Mouse (Mus musculus) inflammation-experienced regulatory T-cells, adult 6 months (primary cell): Measurements from ENCODE around the gene Ahsg. TPM values are rescaled to one million over a fixed set of nuclear protein-coding genes. Genes with fewer than 3 reads are reported as not detected.
A peak's percentile ranks its signal among the peaks of the same experiment; 100 is the strongest.

ENCODE experiments used
- ATAC-seq: one replicate; pipeline ENCODE4 v1.8.0; 2017
- polyA plus RNA-seq, 3 experiments: library from polyadenylated mRNA; unstranded; fragments of 100-300 nt; shearing (Covaris generic); gene quantifications; one replicate each; pipeline ENCODE4 v1.2.1; 2017

Ahsg gene
- polyA plus RNA-seq: not detected

- ATAC-seq: no peak
Measured at GRCm38 (mm10) chr16:22890683-22891510, at the start of gene Ahsg. Gene Ahsg (plus strand): TSS chr16:22891277.

- no peak for ATAC-seq
Measured at GRCm38 (mm10) chr16:22842871-22843270, 48.2 kb upstream of the Ahsg start.

GRCm38 (mm10) chr16:22844061-22844801 lies 46.8 kb upstream of the Ahsg start:
- no peak for ATAC-seq

- ATAC-seq: no peak
Measured at GRCm38 (mm10) chr16:22844834-22845233, 46.2 kb upstream of the Ahsg start.

GRCm38 (mm10) chr16:22845481-22845880 lies 45.6 kb upstream of the Ahsg start:
- ATAC-seq: no peak

- no peak for ATAC-seq
Measured at GRCm38 (mm10) chr16:22847686-22848085, 43.4 kb upstream of the Ahsg start.

GRCm38 (mm10) chr16:22848331-22848730 lies 42.7 kb upstream of the Ahsg start:
- no peak for ATAC-seq

- no peak for ATAC-seq
Measured at GRCm38 (mm10) chr16:22852709-22853108, 38.4 kb upstream of the Ahsg start.

- no peak for ATAC-seq
Measured at GRCm38 (mm10) chr16:22856773-22857172, 34.3 kb upstream of the Ahsg start.

GRCm38 (mm10) chr16:22857431-22858113 lies 33.5 kb upstream of the Ahsg start, which contains the start of the genes Tbccd1 and Dnajb11:
Gene Tbccd1 (minus strand): TSS chr16:22857669.
Gene Dnajb11 (plus strand): TSS chr16:22857845.
- ATAC-seq: peak; percentile 96

- no peak for ATAC-seq
Measured at GRCm38 (mm10) chr16:22872397-22872796, 18.7 kb upstream of the Ahsg start.

- ATAC-seq: no peak
Measured at GRCm38 (mm10) chr16:22873369-22873768, 17.7 kb upstream of the Ahsg start.

- no peak for ATAC-seq
Measured at GRCm38 (mm10) chr16:22876218-22877043, 14.6 kb upstream of the Ahsg start.

GRCm38 (mm10) chr16:22877660-22878390 lies 13.3 kb upstream of the Ahsg start:
- ATAC-seq: no peak

- ATAC-seq: no peak
Measured at GRCm38 (mm10) chr16:22878716-22879115, 12.4 kb upstream of the Ahsg start.

GRCm38 (mm10) chr16:22879945-22880595 lies 11.0 kb upstream of the Ahsg start:
- no peak for ATAC-seq

GRCm38 (mm10) chr16:22880900-22881299 lies 10.2 kb upstream of the Ahsg start:
- no peak for ATAC-seq

GRCm38 (mm10) chr16:22881487-22881886 lies 9.6 kb upstream of the Ahsg start:
- ATAC-seq: no peak

- peak; percentile 76 for ATAC-seq
Measured at GRCm38 (mm10) chr16:22883441-22883840, 7.6 kb upstream of the Ahsg start.

GRCm38 (mm10) chr16:22885356-22885755 lies 5.7 kb upstream of the Ahsg start:
- no peak for ATAC-seq

- ATAC-seq: no peak
Measured at GRCm38 (mm10) chr16:22886726-22887125, 4.4 kb upstream of the Ahsg start.
